Mouse (Mus musculus) liver, embryonic 14.5 days (tissue): ENCODE measurements around the gene Wwp2. TPM values are rescaled to one million over a fixed set of nuclear protein-coding genes. Genes with fewer than 3 reads are reported as not detected.

Experiments
- ATAC-seq: fragments of 200-750 bp; cut with Nextera tagmentation; 2 replicates; pipeline ENCODE4 v1.8.0; 2017; ENCODE audit warnings: moderate number of reproducible peaks, mild to moderate bottlenecking, moderate library complexity; ENCODE audit not compliant: insufficient read depth
- DNase-seq, 3 experiments: peaks; one replicate each; pipeline ENCODE4 v3.0.0-alpha.2; 2012 to 2013; ENCODE audit warnings: low read depth in 3 of 3, low spot score in 3 of 3
- H3K27ac ChIP-seq: fragments of 300-500 bp; sonication (generic); 2 replicates; pipeline ENCODE4 v1.5.1; 2014; ENCODE audit warnings: moderate library complexity, mild to moderate bottlenecking, control low read depth, inconsistent platforms
- H3K27me3 ChIP-seq: fragments of 300-500 bp; sonication (generic); 2 replicates; pipeline ENCODE4 v1.6.1; 2014; ENCODE audit warnings: mild to moderate bottlenecking, low read length, moderate library complexity; ENCODE audit not compliant: control insufficient read depth, insufficient read depth
- H3K36me3 ChIP-seq: fragments of 300-500 bp; sonication (generic); replicated peaks from 2 replicates; pipeline ENCODE4 v1.6.1; 2014; ENCODE audit warnings: low read depth; ENCODE audit not compliant: control insufficient read depth, insufficient read depth
- H3K4me1 ChIP-seq, 2 experiments: fragments of 200-500 bp in 1 of 2; fragments of 300-500 bp in 1 of 2; sonication (generic) in 1 of 2; replicated peaks; 2 replicates each; pipeline ENCODE4 v1.6.1; 2012 to 2014; ENCODE audit warnings: antibody characterized with exemption in 1 of 2, inconsistent platforms in 1 of 2, low read length in 1 of 2; ENCODE audit not compliant: control insufficient read depth in 2 of 2, insufficient read depth in 2 of 2
- H3K4me2 ChIP-seq: fragments of 300-500 bp; sonication (generic); 2 replicates; pipeline ENCODE4 v1.6.1; 2014; ENCODE audit warnings: low read depth, mild to moderate bottlenecking, control low read depth, moderate library complexity
- H3K4me3 ChIP-seq, 2 experiments: fragments of 200-500 bp in 1 of 2; fragments of 300-500 bp in 1 of 2; sonication (generic) in 1 of 2; 2 replicates each; pipeline ENCODE4 v1.5.1; 2012 to 2014; ENCODE audit warnings: low read depth in 2 of 2, low read length in 2 of 2, mild to moderate bottlenecking in 2 of 2, control low read depth in 1 of 2, inconsistent platforms in 1 of 2, moderate library complexity in 1 of 2; ENCODE audit not compliant: insufficient read depth in 1 of 2
- H3K9ac ChIP-seq: fragments of 300-500 bp; sonication (generic); replicated peaks from 2 replicates; pipeline ENCODE4 v1.6.1; 2014; ENCODE audit warnings: mild to moderate bottlenecking, control low read depth, moderate library complexity
- H3K9me3 ChIP-seq: fragments of 300-500 bp; sonication (generic); 2 replicates; pipeline ENCODE4 v1.6.1; 2016; ENCODE audit warnings: low read length, mixed read lengths; ENCODE audit not compliant: control insufficient read depth
- CTCF ChIP-seq: IDR thresholded peaks from 2 replicates; pipeline ENCODE4 v1.5.1; 2016; ENCODE audit warnings: antibody characterized with exemption, low read depth, control low read depth
- EP300 ChIP-seq: IDR thresholded peaks from 2 replicates; pipeline ENCODE4 v1.6.1; 2016; ENCODE audit warnings: antibody characterized with exemption, low read depth
- WGBS: fragments of 180-500 bp; shearing (Covaris S2); extraction: QIAGEN DNeasy Blood & Tissue Kit; methylation state at CpG from one replicate; pipeline ENCODE4 v1.1.7; 2014; ENCODE audit not compliant: insufficient replicate concordance; 5-methylcytosine and 5-hydroxymethylcytosine counted together
- polyA plus RNA-seq, 2 experiments: library from polyadenylated mRNA; depleted of rRNA in 1 of 2; stranded (reverse) in 1 of 2; unstranded in 1 of 2; fragments of >200 nt; fragmentation: Nextera tagmentation in 1 of 2; extraction: Ambion mirVana in 1 of 2; gene quantifications; 2 replicates each; pipeline versions ENCODE4 v1.2.1 to v1.2.3; 2012 to 2014

Wwp2 gene
- polyA plus RNA-seq, 2 experiments, result 14.7 to 28.0 TPM

DNA sequence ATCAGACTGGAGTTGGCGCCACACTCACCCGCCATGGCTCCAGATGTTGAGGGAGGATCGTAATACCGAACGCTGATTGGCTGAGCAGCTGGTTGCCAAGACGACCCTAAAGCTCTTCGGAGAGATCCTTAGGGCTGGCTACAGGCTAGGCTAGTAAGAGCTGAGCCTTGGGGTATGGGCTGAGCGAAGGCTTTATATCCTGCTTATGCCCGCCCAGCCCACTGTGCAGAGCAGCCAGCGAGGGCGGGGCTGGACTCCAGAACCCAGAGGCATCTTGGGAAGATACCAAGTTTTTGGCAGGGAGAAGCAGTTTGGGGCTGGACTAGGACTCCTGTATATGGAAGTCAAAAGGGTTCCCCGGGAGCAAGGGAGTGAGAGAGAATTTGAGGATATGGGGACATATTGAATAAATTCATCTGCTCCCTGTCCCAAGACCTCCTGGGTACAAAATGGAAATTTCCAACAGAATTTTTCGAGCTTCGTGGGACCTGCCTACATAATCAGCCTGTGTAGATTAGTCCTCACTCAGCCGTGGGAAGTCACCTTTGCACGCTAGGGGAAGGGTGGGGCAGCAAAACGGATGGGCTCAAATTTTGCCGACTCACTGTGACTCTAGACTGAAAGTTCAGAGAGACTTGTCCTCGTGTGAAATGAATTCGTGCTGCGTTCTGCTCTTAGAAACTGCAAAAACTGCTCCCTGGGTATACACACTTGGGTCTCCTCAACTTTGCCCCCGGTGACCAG lies 33.0 kb upstream of the Wwp2 start, which contains the start of gene Nqo1:
Gene Nqo1 (minus strand): TSS at position 169 of the 744 bp plus-strand sequence.
- Histone ChIP-seq H3K27me3 (no peaks in the 10 kb centered on the region), H3K4me1 (peaks cover 30 to 39% of the 10 kb centered on the region in 2 experiments), H3K9me3 (no peaks in the 10 kb centered on the region), H3K36me3 (no peaks in the 10 kb centered on the region), H3K9ac (peak within 1 kb of the TSS; percentile 81), H3K4me2 (peak within 1 kb of the TSS; percentile 92), H3K4me3 (peak within 1 kb of the TSS; percentile 65 to 73), H3K27ac (peak within 1 kb of the TSS; percentile 99)
- ATAC-seq (peak; percentile 95), DNase-seq (peak; percentile 91 to 94 (median 91))
- peak; percentile 64; the same call in 1 of the 2 replicates for TF ChIP-seq EP300
- TF ChIP-seq CTCF, result peak; percentile 33
- WGBS, result 4% methylated on average over 22 of the region's 22 CpGs

DNA sequence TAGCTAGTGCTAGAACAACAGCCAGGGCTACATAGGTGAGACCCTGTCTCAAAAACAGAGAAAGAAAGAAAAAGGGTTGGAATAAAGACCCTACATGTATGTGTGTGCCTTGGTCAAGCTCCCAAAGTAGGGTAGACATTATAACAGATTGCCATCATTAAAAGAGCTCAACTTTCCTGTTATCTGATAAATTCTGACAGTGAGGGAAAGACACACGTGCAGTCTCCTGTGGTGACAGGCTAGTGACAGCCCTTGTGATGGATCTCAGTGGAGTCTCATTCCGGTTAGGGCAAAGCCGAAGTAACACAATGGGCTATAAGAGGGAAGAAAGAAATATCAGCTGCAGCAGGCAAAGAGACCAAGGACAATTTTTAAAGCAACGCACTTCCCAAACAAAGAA lies 32.1 kb upstream of the Wwp2 start:
- H3K4me1 ChIP-seq, result peaks cover 30 to 39% of the 10 kb centered on the region in 2 experiments
- ATAC-seq (peak; percentile 1; the same call in 1 of the 2 replicates), DNase-seq (peak in 1 of 3 experiments; percentile 20)
- peak overlapping the region; percentile 99 for H3K27ac ChIP-seq
- H3K36me3 ChIP-seq, result no peaks in the 10 kb centered on the region
- no peaks in the 10 kb centered on the region for H3K9me3 ChIP-seq
- H3K27me3 ChIP-seq, result no peaks in the 10 kb centered on the region
- H3K4me2 ChIP-seq, result peak overlapping the region; percentile 92
- peak overlapping the region; percentile 59 to 65 for H3K4me3 ChIP-seq
- peak overlapping the region; percentile 81 for H3K9ac ChIP-seq
- TF ChIP-seq EP300 (no peak), CTCF (no peak)
- WGBS, result 64% methylated on average over 4 of the region's 4 CpGs

DNA sequence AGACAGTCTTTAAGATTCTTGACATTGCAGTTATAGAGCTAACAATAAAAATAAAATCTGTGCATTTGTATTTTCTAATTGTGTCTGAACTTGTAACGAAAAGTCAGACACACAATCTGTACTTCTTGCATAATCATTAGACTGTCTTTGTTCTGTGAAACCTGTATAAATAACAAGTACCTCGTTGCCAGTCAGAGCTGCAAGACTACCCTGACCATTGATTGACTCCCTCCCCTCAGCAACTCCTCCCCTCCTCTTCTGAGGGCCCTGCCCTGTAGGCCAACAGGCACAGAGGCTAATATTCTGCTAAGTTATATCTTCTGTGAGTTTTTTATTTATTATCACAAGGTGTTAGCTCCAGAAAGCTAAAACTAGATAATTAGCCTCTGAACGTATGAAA lies 30.2 kb upstream of the Wwp2 start:
- Histone ChIP-seq H3K4me3 (no peak overlapping the region), H3K9me3 (no peaks in the 10 kb centered on the region), H3K4me1 (peaks cover 30 to 39% of the 10 kb centered on the region in 2 experiments), H3K36me3 (peaks cover 9% of the 10 kb centered on the region), H3K4me2 (no peak overlapping the region), H3K27me3 (no peaks in the 10 kb centered on the region), H3K9ac (no peak overlapping the region), H3K27ac (no peak overlapping the region)
- no peak for TF ChIP-seq CTCF
- no peak for TF ChIP-seq EP300
- WGBS, result 55% methylated on average over 3 of the region's 3 CpGs
- DNase-seq (no peak), ATAC-seq (no peak)

GRCm38 (mm10) chr8:107411391-107411790 lies 24.8 kb upstream of the Wwp2 start:
- no peak for DNase-seq
- TF ChIP-seq EP300, result no peak
- TF ChIP-seq CTCF, result peak; percentile 81
- Histone ChIP-seq H3K9ac (no peak overlapping the region), H3K27ac (no peak overlapping the region), H3K9me3 (no peaks in the 10 kb centered on the region), H3K4me1 (no peaks in the 10 kb centered on the region), H3K4me3 (no peak overlapping the region), H3K4me2 (no peak overlapping the region), H3K27me3 (no peaks in the 10 kb centered on the region), H3K36me3 (peaks cover 42% of the 10 kb centered on the region)
- ATAC-seq, result no peak
- 59% methylated on average over 4 of the region's 4 CpGs for WGBS

DNA sequence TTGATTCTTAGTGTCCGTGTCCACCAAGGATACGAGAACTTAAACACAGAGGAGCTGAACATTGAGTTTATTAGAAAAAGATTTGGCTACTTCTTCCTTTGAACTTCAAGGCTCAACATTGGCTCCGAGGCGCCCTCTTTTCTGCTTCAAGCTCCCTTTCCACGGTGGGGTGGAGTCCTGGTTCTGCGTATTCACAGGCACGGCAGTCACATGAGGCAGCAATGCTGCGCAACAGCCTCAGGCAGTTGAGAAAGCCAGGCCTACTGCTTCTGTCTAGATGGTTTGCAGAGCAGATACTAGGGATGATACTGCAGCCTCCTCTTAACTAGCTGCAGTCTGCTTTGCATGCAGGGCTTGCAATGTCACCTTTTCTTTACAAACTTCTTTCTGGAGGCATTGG lies 23.6 kb upstream of the Wwp2 start:
- no peaks in the 10 kb centered on the region for H3K9me3 ChIP-seq
- no peak overlapping the region for H3K27ac ChIP-seq
- no peak overlapping the region for H3K4me2 ChIP-seq
- ATAC-seq (no peak), DNase-seq (no peak)
- no peak for TF ChIP-seq EP300
- no peak for TF ChIP-seq CTCF
- no peak overlapping the region for H3K4me3 ChIP-seq
- H3K4me1 ChIP-seq, result no peaks in the 10 kb centered on the region
- no peak overlapping the region for H3K9ac ChIP-seq
- WGBS, result 78% methylated on average over 8 of the region's 8 CpGs
- H3K27me3 ChIP-seq, result no peaks in the 10 kb centered on the region
- H3K36me3 ChIP-seq, result peaks cover 47% of the 10 kb centered on the region
